Mouse (Mus musculus): ENCODE results near the gene 2510009E07Rik. TPM values are rescaled to one million over a fixed set of nuclear protein-coding genes. Genes with fewer than 3 reads are reported as not detected.

Gene 2510009E07Rik
- 16.1 TPM for polyA plus RNA-seq (2014; fragmentation: Illumina TruSeq; extraction: RNeasy Lipid Tissue Mini Kit (QIAGEN cat#74804); ENCODE audit: low read depth, low replicate concordance)

GRCm38 (mm10) chr16:21694463-21695241 is at the start of gene 2510009E07Rik:
2510009E07Rik (minus strand) TSS chr16:21694665.

Other genes with a start within 250 kb of the 2510009E07Rik start
- 11.6 TPM for gene Ehhadh, start 93.1 kb upstream of the 2510009E07Rik start, polyA plus RNA-seq (2014; fragmentation: Illumina TruSeq; extraction: RNeasy Lipid Tissue Mini Kit (QIAGEN cat#74804); ENCODE audit: low read depth, low replicate concordance)
- gene Map3k13, start 99.7 kb upstream of the 2510009E07Rik start, polyA plus RNA-seq (2014; fragmentation: Illumina TruSeq; extraction: RNeasy Lipid Tissue Mini Kit (QIAGEN cat#74804); ENCODE audit: low read depth, low replicate concordance) = 0.97 TPM